Mouse (Mus musculus): ENCODE data around the gene Tnrc18. TPM values are rescaled to one million over a fixed set of nuclear protein-coding genes. Genes with fewer than 3 reads are reported as not detected.
A peak's percentile ranks its signal among the peaks of the same experiment; 100 is the strongest.

The Tnrc18 gene
- polyA plus RNA-seq, 1 experiment, result 48.6 TPM

GRCm38 (mm10) chr5:142718037-142718436 lies 99.4 kb downstream of the Tnrc18 start:
- H3K36me3 ChIP-seq (ENCODE audit: control insufficient read depth, insufficient read depth, low read length), result no peaks in the 10 kb centered on the region
- no peak overlapping the region for H3K4me3 ChIP-seq (ENCODE audit: control insufficient read depth, insufficient read depth, low read length)
- H3K27ac ChIP-seq (ENCODE audit: control insufficient read depth, insufficient read depth, low read length), result no peak overlapping the region
- no peaks in the 10 kb centered on the region for H3K27me3 ChIP-seq (ENCODE audit: control insufficient read depth, insufficient read depth, low read length)
- WGBS, result 22% methylated on average over 4 of the region's 4 CpGs
- peak; percentile 78 for DNase-seq
- peak; percentile 64; the same call in 1 of the 2 replicates for TF ChIP-seq CTCF (IDR thresholded peaks at IDR 0.05; ENCODE audit: borderline replicate concordance, control insufficient read depth, extremely low read depth, insufficient read depth, low read length, poor library complexity)
- no peak for TF ChIP-seq POLR2A (IDR thresholded peaks at IDR 0.05; ENCODE audit: control insufficient read depth, extremely low read depth, insufficient read depth, low read length, poor library complexity)
- H3K4me1 ChIP-seq (replicated peaks; ENCODE audit: control insufficient read depth, insufficient read depth, low read length), result no peaks in the 10 kb centered on the region

GRCm38 (mm10) chr5:142716056-142716455 lies 101.4 kb downstream of the Tnrc18 start:
- no peak overlapping the region for H3K27ac ChIP-seq (ENCODE audit: control insufficient read depth, insufficient read depth, low read length)
- no peaks in the 10 kb centered on the region for H3K36me3 ChIP-seq (ENCODE audit: control insufficient read depth, insufficient read depth, low read length)
- TF ChIP-seq CTCF (IDR thresholded peaks at IDR 0.05; ENCODE audit: borderline replicate concordance, control insufficient read depth, extremely low read depth, insufficient read depth, low read length, poor library complexity) (no peak), POLR2A (IDR thresholded peaks at IDR 0.05; ENCODE audit: control insufficient read depth, extremely low read depth, insufficient read depth, low read length, poor library complexity) (no peak)
- no peak overlapping the region for H3K4me3 ChIP-seq (ENCODE audit: control insufficient read depth, insufficient read depth, low read length)
- no peak for DNase-seq
- H3K27me3 ChIP-seq (ENCODE audit: control insufficient read depth, insufficient read depth, low read length), result no peaks in the 10 kb centered on the region
- WGBS, result 80% methylated on average over 6 of the region's 6 CpGs
- no peaks in the 10 kb centered on the region for H3K4me1 ChIP-seq (replicated peaks; ENCODE audit: control insufficient read depth, insufficient read depth, low read length)

GRCm38 (mm10) chr5:142715059-142715458 lies 102.4 kb downstream of the Tnrc18 start:
- Histone ChIP-seq H3K27ac (ENCODE audit: control insufficient read depth, insufficient read depth, low read length) (no peak overlapping the region), H3K4me3 (ENCODE audit: control insufficient read depth, insufficient read depth, low read length) (no peak overlapping the region), H3K27me3 (ENCODE audit: control insufficient read depth, insufficient read depth, low read length) (no peaks in the 10 kb centered on the region), H3K36me3 (ENCODE audit: control insufficient read depth, insufficient read depth, low read length) (no peaks in the 10 kb centered on the region), H3K4me1 (replicated peaks; ENCODE audit: control insufficient read depth, insufficient read depth, low read length) (no peaks in the 10 kb centered on the region)
- 87% methylated on average over 9 of the region's 9 CpGs for WGBS
- no peak for DNase-seq
- TF ChIP-seq CTCF (IDR thresholded peaks at IDR 0.05; ENCODE audit: borderline replicate concordance, control insufficient read depth, extremely low read depth, insufficient read depth, low read length, poor library complexity) (no peak), POLR2A (IDR thresholded peaks at IDR 0.05; ENCODE audit: control insufficient read depth, extremely low read depth, insufficient read depth, low read length, poor library complexity) (no peak)

- Histone ChIP-seq H3K4me3 (ENCODE audit: control insufficient read depth, insufficient read depth, low read length) (no peak overlapping the region), H3K27ac (ENCODE audit: control insufficient read depth, insufficient read depth, low read length) (no peak overlapping the region), H3K36me3 (ENCODE audit: control insufficient read depth, insufficient read depth, low read length) (no peaks in the 10 kb centered on the region), H3K27me3 (ENCODE audit: control insufficient read depth, insufficient read depth, low read length) (no peaks in the 10 kb centered on the region), H3K4me1 (replicated peaks; ENCODE audit: control insufficient read depth, insufficient read depth, low read length) (no peaks in the 10 kb centered on the region)
- 86% methylated on average over 10 of the region's 10 CpGs for WGBS
- no peak for TF ChIP-seq CTCF (IDR thresholded peaks at IDR 0.05; ENCODE audit: borderline replicate concordance, control insufficient read depth, extremely low read depth, insufficient read depth, low read length, poor library complexity)
- no peak for TF ChIP-seq POLR2A (IDR thresholded peaks at IDR 0.05; ENCODE audit: control insufficient read depth, extremely low read depth, insufficient read depth, low read length, poor library complexity)
- no peak for DNase-seq
Observed at GRCm38 (mm10) chr5:142713966-142714365, 103.5 kb downstream of the Tnrc18 start.

- TF ChIP-seq POLR2A (IDR thresholded peaks at IDR 0.05; ENCODE audit: control insufficient read depth, extremely low read depth, insufficient read depth, low read length, poor library complexity), result no peak
- TF ChIP-seq CTCF (IDR thresholded peaks at IDR 0.05; ENCODE audit: borderline replicate concordance, control insufficient read depth, extremely low read depth, insufficient read depth, low read length, poor library complexity), result no peak
- no peaks in the 10 kb centered on the region for H3K27me3 ChIP-seq (ENCODE audit: control insufficient read depth, insufficient read depth, low read length)
- 83% methylated on average over 5 of the region's 5 CpGs for WGBS
- no peaks in the 10 kb centered on the region for H3K4me1 ChIP-seq (replicated peaks; ENCODE audit: control insufficient read depth, insufficient read depth, low read length)
- DNase-seq, result no peak
- no peaks in the 10 kb centered on the region for H3K36me3 ChIP-seq (ENCODE audit: control insufficient read depth, insufficient read depth, low read length)
- H3K27ac ChIP-seq (ENCODE audit: control insufficient read depth, insufficient read depth, low read length), result no peak overlapping the region
- H3K4me3 ChIP-seq (ENCODE audit: control insufficient read depth, insufficient read depth, low read length), result no peak overlapping the region
Observed at GRCm38 (mm10) chr5:142712373-142712772, 105.1 kb downstream of the Tnrc18 start.

- H3K27ac ChIP-seq (ENCODE audit: control insufficient read depth, insufficient read depth, low read length), result no peak overlapping the region
- DNase-seq, result no peak
- no peaks in the 10 kb centered on the region for H3K4me1 ChIP-seq (replicated peaks; ENCODE audit: control insufficient read depth, insufficient read depth, low read length)
- TF ChIP-seq POLR2A (IDR thresholded peaks at IDR 0.05; ENCODE audit: control insufficient read depth, extremely low read depth, insufficient read depth, low read length, poor library complexity), result no peak
- TF ChIP-seq CTCF (IDR thresholded peaks at IDR 0.05; ENCODE audit: borderline replicate concordance, control insufficient read depth, extremely low read depth, insufficient read depth, low read length, poor library complexity), result no peak
- H3K36me3 ChIP-seq (ENCODE audit: control insufficient read depth, insufficient read depth, low read length), result no peaks in the 10 kb centered on the region
- 78% methylated on average over 7 of the region's 7 CpGs for WGBS
- H3K27me3 ChIP-seq (ENCODE audit: control insufficient read depth, insufficient read depth, low read length), result no peaks in the 10 kb centered on the region; the same call in 1 of the 2 replicates
- no peak overlapping the region for H3K4me3 ChIP-seq (ENCODE audit: control insufficient read depth, insufficient read depth, low read length)
Observed at GRCm38 (mm10) chr5:142709436-142709835, 108.0 kb downstream of the Tnrc18 start.

GRCm38 (mm10) chr5:142707709-142708108 lies 109.8 kb downstream of the Tnrc18 start:
- WGBS, result 90% methylated on average over 5 of the region's 5 CpGs

More at GRCm38 (mm10) chr5:142707709-142708108, 109.8 kb downstream of the Tnrc18 start:
- Histone ChIP-seq H3K27me3 (ENCODE audit: control insufficient read depth, insufficient read depth, low read length) (peaks cover 1% of the 10 kb centered on the region; the same call in 1 of the 2 replicates), H3K4me3 (ENCODE audit: control insufficient read depth, insufficient read depth, low read length) (no peak overlapping the region), H3K27ac (ENCODE audit: control insufficient read depth, insufficient read depth, low read length) (no peak overlapping the region), H3K36me3 (ENCODE audit: control insufficient read depth, insufficient read depth, low read length) (no peaks in the 10 kb centered on the region), H3K4me1 (replicated peaks; ENCODE audit: control insufficient read depth, insufficient read depth, low read length) (no peaks in the 10 kb centered on the region)
- no peak for TF ChIP-seq POLR2A (IDR thresholded peaks at IDR 0.05; ENCODE audit: control insufficient read depth, extremely low read depth, insufficient read depth, low read length, poor library complexity)
- no peak for TF ChIP-seq CTCF (IDR thresholded peaks at IDR 0.05; ENCODE audit: borderline replicate concordance, control insufficient read depth, extremely low read depth, insufficient read depth, low read length, poor library complexity)
- no peak for DNase-seq
